8 mouse cellular contexts compared by ENCODE assay signal in genomic region chr10:85871698-85872478, GRCm38 (mm10). TPM values are rescaled to one million over a fixed set of nuclear protein-coding genes. Genes with fewer than 3 reads are reported as not detected.
DNase-seq lines count a peak whose midpoint lies in the region; ATAC-seq and TF ChIP-seq lines count a peak whose summit lies in the region.

No protein-coding gene starts in this region.

- TF ChIP-seq CTCF in heart, adult 2 months (IDR thresholded peaks at IDR 0.05): no peak

- TF ChIP-seq POLR2A in heart, adult 2 months (IDR thresholded peaks at IDR 0.05; ENCODE audit: insufficient read depth, low read depth, low read length): peak; percentile 69

- H3K4me1 ChIP-seq in embryonic facial prominence, embryonic 14.5 days (ENCODE audit: control insufficient read depth, insufficient read depth, low read length): peaks cover 9% of the 10 kb centered on the region
- no peaks in the 10 kb centered on the region; the same call in 1 of the 2 replicates for H3K4me1 ChIP-seq in heart, adult 2 months (ENCODE audit: control insufficient read depth, insufficient read depth, low read length)
- H3K4me1 ChIP-seq in limb, embryonic 13.5 days: peaks cover 12% of the 10 kb centered on the region
- peaks cover 16% of the 10 kb centered on the region for H3K4me1 ChIP-seq in midbrain, embryonic 16.5 days (ENCODE audit: control insufficient read depth, insufficient read depth, low read length)

- peak; percentile 91 for DNase-seq in 3T3-L1 (ENCODE audit: low read depth, low spot score)
- DNase-seq in adrenal gland, postnatal 4 days (ENCODE audit: low spot score in 2 of 2): peak; percentile 83 to 86
- peak; percentile 95 for DNase-seq in embryonic facial prominence, embryonic 14.5 days (ENCODE audit: low spot score)
- peak; percentile 90 to 93 for DNase-seq in heart, adult 2 months
- DNase-seq in kidney, adult 8-10 months: peak; percentile 90 to 94
- peak; percentile 83 to 91 for DNase-seq in spleen, postnatal 10 days (ENCODE audit: low spot score in 2 of 2)

- peak overlapping the region; percentile 79 for H3K4me3 ChIP-seq in embryonic facial prominence, embryonic 14.5 days (ENCODE audit: low read depth, low read length)
- peak overlapping the region; percentile 89 for H3K4me3 ChIP-seq in heart, adult 2 months
- peak overlapping the region; percentile 99 for H3K4me3 ChIP-seq in limb, embryonic 13.5 days
- H3K4me3 ChIP-seq in midbrain, embryonic 16.5 days (ENCODE audit: low read depth, low read length): peak overlapping the region; percentile 99

- H3K4me2 ChIP-seq in embryonic facial prominence, embryonic 14.5 days (ENCODE audit: low read depth, low read length): peak overlapping the region; percentile 83
- peak overlapping the region; percentile 83 for H3K4me2 ChIP-seq in limb, embryonic 13.5 days (replicated peaks)
- peak overlapping the region; percentile 86 for H3K4me2 ChIP-seq in midbrain, embryonic 16.5 days (ENCODE audit: low read length)

- H3K27ac ChIP-seq in embryonic facial prominence, embryonic 14.5 days (replicated peaks; ENCODE audit: low read depth, low read length): no peak overlapping the region; the same call in 1 of the 2 replicates
- peak overlapping the region; percentile 73 for H3K27ac ChIP-seq in heart, adult 2 months
- H3K27ac ChIP-seq in limb, embryonic 13.5 days: peak overlapping the region; percentile 52; the same call in 1 of the 2 replicates
- peak overlapping the region; percentile 67; the same call in 1 of the 2 replicates for H3K27ac ChIP-seq in midbrain, embryonic 16.5 days (ENCODE audit: low read length)

- peak overlapping the region; percentile 78 for H3K9ac ChIP-seq in embryonic facial prominence, embryonic 14.5 days (ENCODE audit: low read depth, low read length)
- H3K9ac ChIP-seq in heart, adult 2 months (ENCODE audit: low read depth, low read length): peak overlapping the region; percentile 94
- H3K9ac ChIP-seq in limb, embryonic 13.5 days: peak overlapping the region; percentile 91
- H3K9ac ChIP-seq in midbrain, embryonic 16.5 days (ENCODE audit: low read depth, low read length): peak overlapping the region; percentile 86

- H3K9me3 ChIP-seq in embryonic facial prominence, embryonic 14.5 days (ENCODE audit: control insufficient read depth, low read length): 0 out of 2 replicates have a peak, but pooled peaks cover 4% of the 10 kb centered on the region
- no peaks in the 10 kb centered on the region for H3K9me3 ChIP-seq in limb, embryonic 13.5 days
- H3K9me3 ChIP-seq in midbrain, embryonic 16.5 days (replicated peaks; ENCODE audit: control insufficient read depth, low read length, poor library complexity, severe bottlenecking): no peaks in the 10 kb centered on the region

- no peaks in the 10 kb centered on the region for H3K79me2 ChIP-seq in heart, adult 2 months (replicated peaks; ENCODE audit: control insufficient read depth, insufficient read depth, low read length)

- under 1% methylated on average over 47 of the region's 55 CpGs for WGBS in embryonic facial prominence, embryonic 14.5 days
- under 1% methylated on average over 55 of the region's 55 CpGs for WGBS in heart, adult 2 months
- under 1% methylated on average over 55 of the region's 55 CpGs for WGBS in limb, embryonic 13.5 days
- under 1% methylated on average over 55 of the region's 55 CpGs for WGBS in midbrain, embryonic 16.5 days

- ATAC-seq in embryonic facial prominence, embryonic 14.5 days (ENCODE audit: low read depth): peak; percentile 97
- peak; percentile 94 for ATAC-seq in limb, embryonic 13.5 days (ENCODE audit: low FRiP score, low read depth)
- ATAC-seq in midbrain, embryonic 16.5 days: peak; percentile 96

- TF ChIP-seq EP300 in heart, adult 2 months (IDR thresholded peaks at IDR 0.05; ENCODE audit: insufficient read depth, low read depth, low read length): no peak

- intact Hi-C loops in heart, adult 2 months (cut with DNase I): no loop called here

- no peaks in the 10 kb centered on the region for H3K27me3 ChIP-seq in embryonic facial prominence, embryonic 14.5 days (replicated peaks; ENCODE audit: control insufficient read depth, insufficient read depth, low read length)
- no peaks in the 10 kb centered on the region for H3K27me3 ChIP-seq in heart, adult 2 months (ENCODE audit: control insufficient read depth, insufficient read depth, low read length)
- H3K27me3 ChIP-seq in limb, embryonic 13.5 days: no peaks in the 10 kb centered on the region
- no peaks in the 10 kb centered on the region for H3K27me3 ChIP-seq in midbrain, embryonic 16.5 days (ENCODE audit: control insufficient read depth, insufficient read depth, low read depth, low read length)

- H3K36me3 ChIP-seq in embryonic facial prominence, embryonic 14.5 days (ENCODE audit: control insufficient read depth, insufficient read depth, low read length): peaks cover 30% of the 10 kb centered on the region
- H3K36me3 ChIP-seq in heart, adult 2 months (ENCODE audit: control insufficient read depth, insufficient read depth, low read length): no peaks in the 10 kb centered on the region
- peaks cover 31% of the 10 kb centered on the region for H3K36me3 ChIP-seq in limb, embryonic 13.5 days
- H3K36me3 ChIP-seq in midbrain, embryonic 16.5 days (ENCODE audit: control insufficient read depth, insufficient read depth, low read length): peaks cover 8% of the 10 kb centered on the region

RNA-seq across cellular contexts. Expression of gene Pwp1, which starts 42.6 kb away (rescaled TPM):
- 10 to 100 TPM; 23.6 to 28.0 TPM for total RNA-seq in adrenal gland, postnatal 4 days (2021)
- 68.0 and 75.0 TPM in 2 replicates for polyA plus RNA-seq in embryonic facial prominence, embryonic 14.5 days (2014; fragmentation: Nextera tagmentation; extraction: Ambion mirVana)
- 10 to 100 TPM; 12.6 to 14.0 TPM for total RNA-seq in heart, adult 2 months (2021)
- polyA plus RNA-seq in heart, adult 2 months (2012; rRNA removed): 7.0 and 12.9 TPM in 2 replicates
- polyA plus RNA-seq in limb, embryonic 13.5 days (2015; fragmentation: Nextera tagmentation; extraction: Ambion mirVana): 82.6 and 86.8 TPM in 2 replicates
- 64.4 and 65.7 TPM in 2 replicates for polyA plus RNA-seq in midbrain, embryonic 16.5 days (2015; fragmentation: Nextera tagmentation; extraction: Ambion mirVana)

RNA-seq across cellular contexts. Expression of gene Prdm4, which starts 45.1 kb away (rescaled TPM):
- 10 to 100 TPM; 23.4 to 23.9 TPM for total RNA-seq in adrenal gland, postnatal 4 days (2021)
- 20.8 and 22.3 TPM in 2 replicates for polyA plus RNA-seq in embryonic facial prominence, embryonic 14.5 days (2014; fragmentation: Nextera tagmentation; extraction: Ambion mirVana)
- 10 to 100 TPM; 10.6 to 11.6 TPM for total RNA-seq in heart, adult 2 months (2021)
- 12.7 and 20.6 TPM in 2 replicates for polyA plus RNA-seq in heart, adult 2 months (2012; rRNA removed)
- 18.3 and 19.1 TPM in 2 replicates for polyA plus RNA-seq in limb, embryonic 13.5 days (2015; fragmentation: Nextera tagmentation; extraction: Ambion mirVana)
- 20.3 and 21.7 TPM in 2 replicates for polyA plus RNA-seq in midbrain, embryonic 16.5 days (2015; fragmentation: Nextera tagmentation; extraction: Ambion mirVana)

RNA-seq across cellular contexts. Expression of gene Ascl4, which starts 55.6 kb away (rescaled TPM):
- under 1 TPM in 1 of 2 experiments, not detected in 1; 0.28 TPM for total RNA-seq in adrenal gland, postnatal 4 days (2021)
- 0.49 and 0.80 TPM in 2 replicates for polyA plus RNA-seq in embryonic facial prominence, embryonic 14.5 days (2014; fragmentation: Nextera tagmentation; extraction: Ambion mirVana)
- total RNA-seq in heart, adult 2 months (2021): not detected
- not detected in 2 replicates for polyA plus RNA-seq in heart, adult 2 months (2012; rRNA removed)
- polyA plus RNA-seq in limb, embryonic 13.5 days (2015; fragmentation: Nextera tagmentation; extraction: Ambion mirVana): 0.33 and 0.66 TPM in 2 replicates
- 1.2 and 1.3 TPM in 2 replicates for polyA plus RNA-seq in midbrain, embryonic 16.5 days (2015; fragmentation: Nextera tagmentation; extraction: Ambion mirVana)
